Mouse (Mus musculus): ENCODE measurements at regions not wholly inside any gene's neighbourhood (a gene's known extent, or its start where the extent isn't known, plus 50 kb on each side); places are given as distances from the start of the nearest gene placed in this dataset.

- DNase-seq = no peak
Measured at GRCm38 (mm10) chr16:31603185-31603584, 60.1 kb upstream of the Dlg1 start.

DNA sequence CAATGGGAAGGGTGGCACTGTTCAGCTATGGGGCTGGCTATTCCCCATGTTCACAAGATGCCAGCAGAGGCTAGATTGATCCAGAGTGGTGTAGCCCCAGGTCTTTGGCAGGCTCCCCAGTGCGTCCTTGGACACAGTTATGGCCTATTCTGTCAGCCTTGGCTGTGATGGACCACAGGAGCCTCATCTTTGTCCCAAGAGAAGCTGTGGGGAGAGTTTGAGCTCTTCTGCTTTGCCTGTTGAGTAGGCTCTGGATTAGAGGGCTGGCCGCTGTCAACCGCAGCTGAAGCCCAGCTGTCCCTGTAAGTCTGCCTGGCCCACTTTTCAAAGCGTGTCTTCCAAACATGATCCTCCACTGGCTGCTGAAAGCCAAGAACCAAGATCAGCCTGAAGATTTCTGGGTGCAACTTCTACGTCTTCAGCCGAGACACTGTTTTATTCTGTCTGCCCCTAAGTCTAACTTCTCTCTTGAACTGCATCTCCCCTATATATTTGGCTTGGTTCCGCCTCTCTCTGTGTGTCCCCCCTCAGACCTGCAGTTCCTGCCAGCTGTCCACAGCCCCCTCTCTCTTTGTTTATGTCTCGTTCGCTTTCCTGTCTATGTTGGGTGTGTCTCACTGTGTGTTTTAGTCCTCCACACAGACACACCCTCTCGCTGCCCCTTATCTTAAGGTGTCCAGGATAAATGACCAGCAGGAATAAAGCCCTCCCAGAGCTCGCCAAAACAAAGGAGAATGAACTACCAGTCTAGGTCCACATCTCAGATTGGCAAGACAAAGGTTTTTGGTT is 56.7 kb upstream of the Dlg1 start:
- DNase-seq = no peak

GRCm38 (mm10) chr16:31608964-31609363 is 54.3 kb upstream of the Dlg1 start:
- no peak for DNase-seq

DNA sequence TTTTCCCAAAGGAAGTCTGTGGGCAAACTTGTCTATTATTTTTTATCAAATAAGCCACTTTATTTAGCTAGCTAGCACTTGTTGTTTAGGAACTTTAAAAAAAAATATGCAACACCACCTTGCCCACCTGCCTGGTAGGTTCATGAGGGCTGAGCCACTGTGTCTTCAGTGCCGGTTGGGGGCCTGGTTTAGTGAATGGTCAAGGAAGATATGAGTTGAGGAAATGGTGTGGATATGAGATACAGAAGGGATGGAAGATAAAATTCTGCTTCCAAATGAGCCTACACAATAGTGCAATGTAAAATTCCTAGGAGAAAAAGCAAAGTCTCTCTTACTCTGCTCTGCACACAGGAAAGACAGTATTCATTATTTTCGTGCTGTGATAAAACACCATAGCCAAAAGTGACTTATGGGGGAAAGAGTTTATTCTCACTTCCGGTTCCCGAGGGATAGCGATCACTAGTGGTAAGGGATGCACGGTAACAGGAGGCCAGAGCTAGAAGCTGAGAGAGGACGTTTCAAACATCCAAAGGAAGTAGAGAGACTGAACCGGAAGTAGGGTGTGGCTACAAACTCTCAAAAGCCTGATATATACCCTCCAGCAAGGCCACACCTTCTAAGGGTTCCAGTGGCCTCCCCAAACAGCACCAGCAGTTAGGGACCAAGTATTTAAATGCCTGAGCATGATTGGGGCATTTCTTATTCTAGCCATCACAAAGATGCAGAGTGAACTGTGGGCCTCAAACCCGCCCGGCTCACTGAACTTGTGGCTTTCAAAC is 53.7 kb upstream of the Dlg1 start:
- no peak for DNase-seq
